Mouse (Mus musculus) frontal cortex, postnatal 14 days (tissue): ENCODE results near the gene Pvr.
"Not testable (repeated sequence)": the region's sequence is repeated elsewhere in the genome, so short reads cannot be mapped to it uniquely, and the experiment has no call there.

Experiments
- DNase-seq, 2 experiments: peaks; one replicate each; pipeline ENCODE4 v3.0.0; 2022; ENCODE audit warnings: low spot score in 2 of 2

The Pvr gene

GRCm38 (mm10) chr7:19932877-19933809 lies 12.2 kb upstream of the Pvr start:
- DNase-seq, result peak; percentile 67 to 76

GRCm38 (mm10) chr7:19932133-19932876 lies 11.3 kb upstream of the Pvr start:
- DNase-seq, result no peak

- not testable (repeated sequence) for DNase-seq
Observed at GRCm38 (mm10) chr7:19930481-19930880, 9.5 kb upstream of the Pvr start.

- no peak for DNase-seq
Observed at GRCm38 (mm10) chr7:19928486-19928885, 7.5 kb upstream of the Pvr start.

- no peak for DNase-seq
Observed at GRCm38 (mm10) chr7:19926849-19927480, 6.0 kb upstream of the Pvr start.

- no peak for DNase-seq
Observed at GRCm38 (mm10) chr7:19925376-19925775, 4.4 kb upstream of the Pvr start.

GRCm38 (mm10) chr7:19923797-19924196 lies 2.8 kb upstream of the Pvr start:
- DNase-seq, result no peak

GRCm38 (mm10) chr7:19923354-19923753 lies 2.4 kb upstream of the Pvr start:
- no peak for DNase-seq

- no peak for DNase-seq
Observed at GRCm38 (mm10) chr7:19920166-19920505, 824 bp downstream of the Pvr start.

GRCm38 (mm10) chr7:19914558-19914957 lies 6.4 kb downstream of the Pvr start:
- DNase-seq, result no peak

GRCm38 (mm10) chr7:19911695-19912524 lies 9.1 kb downstream of the Pvr start:
- DNase-seq, result no peak

- DNase-seq, result no peak
Observed at GRCm38 (mm10) chr7:19911292-19911658, 9.7 kb downstream of the Pvr start.

GRCm38 (mm10) chr7:19910421-19911291 lies 10.3 kb downstream of the Pvr start:
- peak in 1 of 2 experiments; percentile 66 for DNase-seq

- no peak for DNase-seq
Observed at GRCm38 (mm10) chr7:19889881-19890280, 31.1 kb downstream of the Pvr start.

GRCm38 (mm10) chr7:19887849-19888248 lies 33.1 kb downstream of the Pvr start, which contains the start of gene Ceacam19:
Ceacam19 (minus strand) TSS chr7:19887965.
- no peak for DNase-seq

- no peak for DNase-seq
Observed at GRCm38 (mm10) chr7:19880754-19881153, 40.2 kb downstream of the Pvr start.

GRCm38 (mm10) chr7:19876781-19877425 lies 44.1 kb downstream of the Pvr start:
- DNase-seq, result no peak

- peak in 1 of 2 experiments; percentile 29 for DNase-seq
Observed at GRCm38 (mm10) chr7:19875948-19876682, 44.8 kb downstream of the Pvr start.

GRCm38 (mm10) chr7:19871943-19872601 lies 48.9 kb downstream of the Pvr start:
- DNase-seq, result no peak
